Mouse (Mus musculus) left cerebral cortex, adult 18-20 months (tissue): ENCODE data around the gene Nicn1. TPM values are rescaled to one million over a fixed set of nuclear protein-coding genes. Genes with fewer than 3 reads are reported as not detected.

Experiments used
- DNase-seq, 2 experiments: peaks; one replicate each; pipeline ENCODE4 v3.0.0; 2021 to 2022; ENCODE audit warnings: low spot score in 2 of 2, mixed read lengths in 1 of 2
- total RNA-seq, 2 experiments: library from RNA; stranded (reverse); gene quantifications; 2 replicates each; pipeline ENCODE4 v1.2.3; 2021

The Nicn1 gene
- total RNA-seq, 2 experiments from 2014 or later, result 140 to 145 TPM

DNA sequence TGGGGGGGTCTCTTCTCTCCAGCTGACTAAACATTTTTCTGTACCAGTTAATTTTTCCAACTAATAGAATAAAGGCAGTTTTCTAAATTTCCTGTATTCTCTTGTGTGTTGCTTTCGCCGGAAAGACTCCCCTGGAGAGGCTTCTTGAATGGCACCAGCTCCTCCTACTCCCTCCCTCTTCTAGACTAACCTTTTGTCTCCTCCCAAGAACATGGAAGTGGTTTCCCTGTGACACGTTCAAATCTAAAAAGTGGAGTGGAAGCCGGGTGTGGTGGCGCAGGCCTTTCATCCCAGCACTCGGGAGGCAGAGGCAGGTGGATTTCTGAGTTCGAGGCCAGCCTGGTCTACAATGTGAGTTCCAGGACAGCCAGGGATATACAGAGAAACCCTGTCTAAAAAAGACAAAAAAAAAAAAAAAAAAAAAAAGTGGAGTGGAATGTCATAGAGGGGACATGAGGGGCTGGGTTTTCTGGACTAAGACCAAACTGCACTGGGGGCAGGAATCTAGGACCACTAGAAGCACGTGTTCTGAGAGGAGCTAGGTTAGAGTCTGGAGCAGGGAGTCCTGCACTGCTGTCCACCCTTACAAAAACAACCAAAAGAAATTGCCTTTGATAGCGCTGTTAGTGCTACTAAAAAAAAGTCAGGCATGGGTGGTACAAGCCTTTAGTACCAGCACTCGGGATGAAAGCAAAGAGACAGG, 47.8 kb downstream of the Nicn1 start:
- no peak for DNase-seq

- DNase-seq, result no peak
These were observed 48.3 kb downstream of the Nicn1 start for GRCm38 (mm10) chr9:108338551-108338885.

DNA sequence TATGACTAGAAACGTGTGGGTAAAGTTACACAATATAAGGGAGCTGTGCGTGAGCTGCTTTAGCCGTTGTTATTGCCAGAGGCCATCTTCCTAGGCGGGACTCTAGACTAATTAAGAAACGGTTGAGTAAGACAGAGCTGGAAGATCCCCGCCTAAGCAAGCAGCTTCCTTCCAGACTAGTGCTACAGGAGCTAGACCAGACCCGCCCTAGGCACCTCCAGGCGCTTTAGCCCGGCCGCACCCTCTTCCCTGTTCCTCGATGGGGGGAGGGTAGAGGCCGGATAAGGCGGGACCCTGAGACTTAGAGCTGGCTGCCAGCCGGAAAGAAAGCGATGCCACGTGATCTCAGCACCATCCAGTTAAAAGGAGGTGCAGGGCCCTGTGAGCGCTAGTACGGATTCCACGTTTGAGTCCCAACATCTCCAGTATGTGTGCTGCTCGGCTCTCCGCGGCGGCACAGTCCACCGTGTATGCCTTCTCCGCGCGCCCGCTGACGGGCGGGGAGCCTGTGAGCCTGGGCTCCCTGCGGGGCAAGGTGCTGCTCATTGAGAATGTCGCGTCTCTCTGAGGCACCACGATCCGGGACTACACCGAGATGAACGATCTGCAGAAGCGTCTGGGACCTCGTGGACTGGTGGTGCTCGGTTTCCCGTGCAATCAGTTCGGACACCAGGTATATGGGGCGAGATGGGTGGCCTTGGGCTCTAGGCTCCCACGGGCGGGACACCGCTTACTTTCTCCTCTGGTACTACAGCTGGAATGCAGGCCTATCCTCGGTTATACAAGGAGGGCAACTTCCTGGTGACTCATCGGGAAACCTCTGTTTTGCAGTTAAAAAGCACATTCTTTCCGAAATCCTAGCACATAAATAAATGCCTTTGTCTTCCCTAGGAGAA, 48.9 kb downstream of the Nicn1 start, which contains the start of gene Gpx1:
Gene Gpx1, plus strand, starts transcription at position 18 of the 896 bp plus-strand sequence.
- peak; percentile 76 to 81 for DNase-seq

DNA sequence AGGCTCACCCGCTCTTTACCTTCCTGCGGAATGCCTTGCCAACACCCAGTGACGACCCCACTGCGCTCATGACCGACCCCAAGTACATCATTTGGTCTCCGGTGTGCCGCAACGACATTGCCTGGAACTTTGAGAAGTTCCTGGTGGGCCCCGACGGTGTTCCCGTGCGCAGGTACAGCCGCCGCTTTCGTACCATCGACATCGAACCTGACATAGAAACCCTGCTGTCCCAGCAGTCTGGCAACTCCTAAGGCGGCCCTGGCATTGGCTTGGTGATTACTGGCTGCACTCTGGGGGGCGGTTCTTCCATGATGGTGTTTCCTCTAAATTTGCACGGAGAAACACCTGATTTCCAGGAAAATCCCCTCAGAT, 49.6 kb downstream of the Nicn1 start:
- no peak for DNase-seq

GRCm38 (mm10) chr9:108340258-108341138, 50.3 kb downstream of the Nicn1 start:
- DNase-seq, result no peak

DNA sequence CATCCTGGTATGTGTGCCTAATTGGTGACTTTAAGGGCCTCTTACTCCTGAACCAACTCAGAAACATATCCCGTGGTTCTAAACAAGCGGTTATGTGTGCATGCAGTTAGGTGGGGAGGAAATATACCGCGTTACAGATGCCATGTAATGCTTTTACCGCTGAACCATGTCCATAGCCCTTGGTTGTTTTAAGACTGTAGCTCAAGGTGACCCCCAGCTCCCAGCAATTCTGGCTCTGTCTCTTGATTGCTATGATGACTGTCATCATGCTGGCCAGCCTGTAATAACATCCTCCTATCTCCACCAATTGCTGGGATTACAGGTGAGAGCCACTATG, 50.9 kb downstream of the Nicn1 start:
- no peak for DNase-seq

DNA sequence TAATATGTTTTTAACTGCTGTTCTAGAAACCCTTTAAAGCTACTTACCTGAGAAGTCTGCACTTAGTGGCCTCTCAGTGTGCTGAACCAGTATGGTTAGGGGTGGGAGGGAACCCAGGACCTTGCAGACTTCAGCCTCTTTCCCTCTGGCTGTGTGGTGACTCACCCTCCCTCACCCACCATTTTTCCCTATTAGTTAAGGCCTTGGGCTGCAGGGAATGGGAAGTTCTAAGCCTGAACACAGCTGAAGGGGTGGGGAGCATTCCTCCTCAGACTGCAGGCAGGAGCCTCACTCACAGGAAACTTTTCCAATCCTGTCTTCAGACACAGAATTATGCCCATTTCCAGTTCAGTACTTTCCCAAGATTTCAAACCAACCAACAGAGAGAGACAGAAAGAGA, 51.6 kb downstream of the Nicn1 start:
- DNase-seq, result no peak

DNA sequence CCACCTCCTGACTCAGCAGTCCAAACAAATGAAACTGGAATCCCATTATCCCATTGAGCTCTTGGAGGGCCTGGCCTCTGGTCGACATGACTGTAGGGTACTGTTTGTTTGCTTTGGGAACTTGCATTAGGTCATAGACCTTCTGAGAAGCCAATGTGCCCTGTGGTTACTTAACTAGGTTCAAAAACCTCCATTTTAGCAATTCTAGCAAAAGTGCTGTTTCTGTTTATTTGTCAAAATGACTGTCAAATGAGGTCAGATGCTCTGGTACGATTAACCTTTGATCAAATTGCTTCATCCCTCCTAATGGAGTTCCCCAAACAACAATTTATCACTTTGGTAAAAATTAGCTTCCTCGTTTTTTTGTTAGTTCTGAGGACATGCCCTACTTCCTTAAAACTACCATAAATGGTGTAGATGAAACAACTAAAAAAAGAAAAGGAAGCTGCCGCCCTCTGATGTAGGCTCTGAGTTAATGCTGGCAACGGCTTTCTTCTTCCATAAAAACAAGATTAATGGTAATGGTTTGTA, 52.1 kb downstream of the Nicn1 start:
- no peak for DNase-seq

DNA sequence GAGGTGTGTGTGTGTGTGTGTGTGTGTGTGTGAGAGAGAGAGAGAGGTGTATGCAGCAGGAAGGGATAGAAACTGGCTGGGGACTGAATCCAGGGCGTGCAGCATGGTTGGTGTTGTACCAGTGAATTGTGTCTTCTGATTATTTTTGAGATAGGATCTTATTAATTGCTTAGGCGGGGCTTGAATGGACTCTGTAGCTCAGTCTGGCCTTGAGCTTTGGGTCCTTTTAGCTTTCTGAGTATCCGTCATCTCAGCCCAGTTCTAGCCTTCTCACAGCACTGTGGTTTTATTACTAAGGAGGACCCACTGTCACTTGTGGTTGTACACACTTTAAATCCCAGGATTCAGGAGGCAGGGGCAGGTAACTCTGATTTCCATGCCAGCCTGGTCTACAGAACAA, 53.1 kb downstream of the Nicn1 start:
- DNase-seq, result no peak

- no peak for DNase-seq
These were observed 53.6 kb downstream of the Nicn1 start for GRCm38 (mm10) chr9:108343835-108344234.

DNA sequence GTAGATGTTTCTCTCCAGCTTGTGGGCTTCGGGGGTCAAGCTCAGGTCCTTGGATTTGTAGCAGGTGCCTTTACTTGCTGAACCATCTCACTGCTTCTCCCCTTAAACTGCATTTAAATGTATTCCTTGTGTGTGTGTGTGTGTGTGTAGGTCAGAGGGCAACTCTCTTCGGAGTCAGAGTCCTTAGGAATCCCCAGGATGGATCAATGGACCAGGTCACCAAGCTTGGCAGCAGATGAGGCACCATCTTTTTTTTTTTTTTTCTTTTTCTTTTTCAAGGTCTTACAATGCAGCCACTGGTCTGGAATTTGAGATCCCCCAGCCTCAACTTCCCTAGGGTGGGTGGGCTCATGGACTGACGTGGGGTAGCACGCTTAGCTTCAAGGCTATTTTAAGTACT, 54.2 kb downstream of the Nicn1 start:
- DNase-seq, result no peak

Other genes starting within 250 kb of the Nicn1 start
- gene Gmppb, start 241.2 kb upstream of the Nicn1 start, total RNA-seq, result 10 to 100 TPM; 18.1 to 20.2 TPM
- 1 to 10 TPM; 1.2 to 1.7 TPM for gene Amigo3, start 237.3 kb upstream of the Nicn1 start, total RNA-seq
- not detected for gene Mst1, start 210.0 kb upstream of the Nicn1 start, total RNA-seq
- 10 to 100 TPM; 83.8 to 86.7 TPM for gene Rnf123, start 207.1 kb upstream of the Nicn1 start, total RNA-seq
- gene Apeh, start 195.8 kb upstream of the Nicn1 start, total RNA-seq, result 10 to 100 TPM; 29.2 to 32.2 TPM
- 100 to 1,000 TPM; 243 to 246 TPM for gene Bsn, start 100.0 kb upstream of the Nicn1 start, total RNA-seq
- 10 to 100 TPM; 79.2 to 85.8 TPM for gene Dag1, start 26.5 kb upstream of the Nicn1 start, total RNA-seq
- gene Amt, start 6.4 kb downstream of the Nicn1 start, total RNA-seq, result 10 to 100 TPM; 29.8 to 32.8 TPM
- 100 to 1,000 TPM; 159 to 170 TPM for gene Rhoa, start 15.7 kb downstream of the Nicn1 start, total RNA-seq
- 10 to 100 TPM; 30.3 to 32.0 TPM for gene Tcta, start 15.7 kb downstream of the Nicn1 start, total RNA-seq
- 100 to 1,000 TPM in 1 of 2 experiments, 10 to 100 TPM in 1; 99.8 to 110 TPM for gene Gpx1, start 48.5 kb downstream of the Nicn1 start, total RNA-seq
- 100 to 1,000 TPM; 123 to 125 TPM for gene Usp4, start 57.4 kb downstream of the Nicn1 start, total RNA-seq
- 1 to 10 TPM; 3.4 to 3.8 TPM for gene 1700102P08Rik, start 102.4 kb downstream of the Nicn1 start, total RNA-seq
- under 1 TPM; 0.23 TPM for gene Ccdc36, start 138.1 kb downstream of the Nicn1 start, total RNA-seq
- gene BC048562, start 146.1 kb downstream of the Nicn1 start, total RNA-seq, result not detected
- gene Ccdc71, start 170.1 kb downstream of the Nicn1 start, total RNA-seq, result 10 to 100 TPM; 37.9 to 39.9 TPM
- 10 to 100 TPM; 40.3 to 44.7 TPM for gene Klhdc8b, start 171.2 kb downstream of the Nicn1 start, total RNA-seq
- gene Lamb2, start 189.3 kb downstream of the Nicn1 start, total RNA-seq, result 10 to 100 TPM; 27.0 to 37.8 TPM
- 100 to 1,000 TPM; 139 to 142 TPM for gene Usp19, start 200.2 kb downstream of the Nicn1 start, total RNA-seq
- 10 to 100 TPM; 72.7 to 77.7 TPM for gene Qars, start 217.3 kb downstream of the Nicn1 start, total RNA-seq
- 100 to 1,000 TPM; 140 TPM for gene Qrich1, start 226.4 kb downstream of the Nicn1 start, total RNA-seq